Mouse (Mus musculus): ENCODE measurements around the gene Ncan. TPM values are rescaled to one million over a fixed set of nuclear protein-coding genes. Genes with fewer than 3 reads are reported as not detected.

Ncan gene
- polyA plus RNA-seq, 1 experiment: not detected

DNA sequence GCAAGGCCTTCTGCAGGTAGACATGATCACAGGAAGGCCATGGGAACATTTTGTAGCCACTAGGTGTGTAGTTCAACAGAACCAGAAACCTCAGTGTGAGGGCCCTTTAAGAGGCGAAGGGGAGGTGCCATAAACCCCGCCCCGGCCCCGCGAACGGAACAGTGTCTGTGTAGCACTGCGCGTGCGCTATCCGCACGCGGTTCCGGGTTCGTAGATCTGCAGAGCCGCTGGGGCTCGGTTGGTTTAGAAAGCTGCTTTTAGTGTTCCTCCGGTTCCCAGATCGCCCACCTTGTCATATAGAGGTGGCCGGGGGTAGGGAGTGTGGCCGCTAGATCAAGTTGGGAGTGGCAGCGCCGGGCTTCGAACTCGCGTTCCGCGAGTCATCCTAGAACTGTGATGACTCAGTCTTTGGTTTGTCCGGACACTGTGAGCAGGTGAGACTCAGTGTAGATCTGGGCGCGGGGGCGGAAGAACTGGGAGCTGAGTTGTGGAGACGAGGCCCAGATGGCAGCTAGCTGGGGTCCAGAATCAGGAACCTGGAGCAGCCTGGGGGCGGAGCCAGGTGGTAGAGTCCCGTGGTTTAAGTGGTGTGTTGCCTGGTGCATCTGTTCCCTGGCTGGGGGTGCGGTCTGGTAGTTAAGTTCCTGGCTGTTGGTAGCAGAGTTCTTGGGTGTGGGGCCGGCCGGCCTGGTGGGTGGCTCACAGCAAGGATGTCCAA is 10.7 kb upstream of the Ncan start, which contains the start of gene Nr2c2ap:
Nr2c2ap (plus strand) TSS at position 168 of the 718 bp plus-strand sequence.
- Histone ChIP-seq H3K4me3 (replicated peaks) (peak within 1 kb of the TSS; percentile 81), H3K9me3 (ENCODE audit: control insufficient read depth, low read length) (no peaks in the 10 kb centered on the region), H3K36me3 (ENCODE audit: control insufficient read depth) (peaks cover 41% of the 10 kb centered on the region), H3K4me1 (ENCODE audit: control insufficient read depth) (peaks cover 46% of the 10 kb centered on the region), H3K27me3 (ENCODE audit: control insufficient read depth) (no peaks in the 10 kb centered on the region)
- TF ChIP-seq GATA1 (IDR thresholded peaks at IDR 0.05; ENCODE audit: low read length): no peak
- no peak for TF ChIP-seq TAL1 (IDR thresholded peaks at IDR 0.05; ENCODE audit: low read length)

GRCm38 (mm10) chr8:70130066-70130465 is 9.4 kb upstream of the Ncan start:
- TF ChIP-seq TAL1 (IDR thresholded peaks at IDR 0.05; ENCODE audit: low read length): no peak
- TF ChIP-seq GATA1 (IDR thresholded peaks at IDR 0.05; ENCODE audit: low read length): no peak
- H3K4me3 ChIP-seq (replicated peaks): no peak overlapping the region
- H3K27me3 ChIP-seq (ENCODE audit: control insufficient read depth): peaks cover 5% of the 10 kb centered on the region
- no peaks in the 10 kb centered on the region for H3K9me3 ChIP-seq (ENCODE audit: control insufficient read depth, low read length)
- H3K36me3 ChIP-seq (ENCODE audit: control insufficient read depth): peaks cover 28% of the 10 kb centered on the region
- H3K4me1 ChIP-seq (ENCODE audit: control insufficient read depth): peaks cover 39% of the 10 kb centered on the region

GRCm38 (mm10) chr8:70129309-70129952 is 8.8 kb upstream of the Ncan start:
- TF ChIP-seq TAL1 (IDR thresholded peaks at IDR 0.05; ENCODE audit: low read length) (no peak), GATA1 (IDR thresholded peaks at IDR 0.05; ENCODE audit: low read length) (no peak)
- peaks cover 33% of the 10 kb centered on the region for H3K4me1 ChIP-seq (ENCODE audit: control insufficient read depth)
- peaks cover 22% of the 10 kb centered on the region for H3K36me3 ChIP-seq (ENCODE audit: control insufficient read depth)
- H3K27me3 ChIP-seq (ENCODE audit: control insufficient read depth): peaks cover 10% of the 10 kb centered on the region
- H3K4me3 ChIP-seq (replicated peaks): no peak overlapping the region
- no peaks in the 10 kb centered on the region for H3K9me3 ChIP-seq (ENCODE audit: control insufficient read depth, low read length)

DNA sequence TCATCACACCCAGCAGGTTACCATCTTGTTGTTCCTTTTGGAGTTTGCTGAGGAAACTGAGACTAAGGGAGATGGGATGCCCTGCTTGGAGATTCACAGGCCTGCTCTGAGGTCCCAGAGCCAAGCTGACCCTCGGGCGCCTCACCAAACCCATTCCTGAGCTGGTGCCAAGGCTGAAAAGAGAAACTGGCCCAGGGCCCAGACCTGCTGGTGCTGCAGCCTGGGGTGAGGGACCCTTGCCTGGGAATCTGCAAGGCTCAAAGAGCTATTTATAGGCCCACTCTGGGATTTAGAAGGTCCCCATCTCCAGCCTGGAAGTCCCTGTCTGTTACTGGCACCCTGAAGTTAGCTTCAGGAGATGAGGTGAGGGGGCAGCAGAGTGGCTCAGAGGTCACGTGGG is 7.8 kb upstream of the Ncan start:
- Histone ChIP-seq H3K4me3 (replicated peaks) (no peak overlapping the region), H3K27me3 (ENCODE audit: control insufficient read depth) (peaks cover 17% of the 10 kb centered on the region), H3K9me3 (ENCODE audit: control insufficient read depth, low read length) (no peaks in the 10 kb centered on the region), H3K36me3 (ENCODE audit: control insufficient read depth) (peaks cover 12% of the 10 kb centered on the region), H3K4me1 (ENCODE audit: control insufficient read depth) (peaks cover 25% of the 10 kb centered on the region)
- TF ChIP-seq GATA1 (IDR thresholded peaks at IDR 0.05; ENCODE audit: low read length) (no peak), TAL1 (IDR thresholded peaks at IDR 0.05; ENCODE audit: low read length) (no peak)

DNA sequence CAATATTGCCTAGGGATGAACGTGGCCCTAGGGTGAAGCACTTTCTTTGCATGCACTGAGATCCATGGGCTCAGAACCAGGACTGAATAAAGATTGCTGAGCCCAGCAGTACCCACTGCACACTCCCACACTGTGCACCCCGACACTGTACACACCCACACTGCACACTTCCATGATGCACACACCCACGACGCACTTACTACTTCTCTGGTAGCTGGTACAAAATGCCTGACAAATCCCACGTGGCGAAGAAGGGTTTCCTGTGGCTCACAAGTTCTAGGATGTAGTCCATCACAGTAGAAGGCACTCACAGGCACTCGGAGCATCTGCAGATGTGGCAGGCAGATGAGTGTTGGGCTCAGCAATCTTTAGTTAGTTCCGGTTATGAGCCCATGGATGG is 4.3 kb upstream of the Ncan start:
- H3K4me1 ChIP-seq (ENCODE audit: control insufficient read depth): no peaks in the 10 kb centered on the region

DNA sequence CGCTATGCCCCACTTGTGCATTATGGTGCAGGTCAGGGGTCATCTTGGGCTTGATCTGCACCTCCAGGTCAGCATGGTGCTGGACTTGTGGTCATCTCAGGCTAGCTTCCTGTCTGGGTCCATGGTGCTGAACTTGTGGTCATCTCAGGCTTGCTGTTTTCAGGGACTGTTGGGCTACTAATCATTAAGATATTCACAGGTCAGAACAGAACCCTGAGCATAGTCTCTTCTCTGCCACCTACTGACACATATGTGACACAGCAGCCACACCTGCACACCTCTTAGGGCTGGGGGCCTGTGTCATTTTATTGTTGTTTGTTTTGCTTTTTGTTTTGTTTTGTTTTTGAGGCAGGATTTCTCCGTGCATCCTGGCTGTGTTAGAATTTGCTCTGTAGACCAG is 2.2 kb upstream of the Ncan start:
- Histone ChIP-seq H3K9me3 (ENCODE audit: control insufficient read depth, low read length) (no peaks in the 10 kb centered on the region), H3K36me3 (ENCODE audit: control insufficient read depth) (no peaks in the 10 kb centered on the region), H3K4me1 (ENCODE audit: control insufficient read depth) (no peaks in the 10 kb centered on the region), H3K4me3 (replicated peaks) (no peak overlapping the region), H3K27me3 (ENCODE audit: control insufficient read depth) (peaks cover 65% of the 10 kb centered on the region)
- TF ChIP-seq TAL1 (IDR thresholded peaks at IDR 0.05; ENCODE audit: low read length) (no peak), GATA1 (IDR thresholded peaks at IDR 0.05; ENCODE audit: low read length) (no peak)

More for the DNA sequence above, 4.3 kb upstream of the Ncan start:
- Histone ChIP-seq H3K27me3 (ENCODE audit: control insufficient read depth) (peaks cover 43% of the 10 kb centered on the region), H3K36me3 (ENCODE audit: control insufficient read depth) (no peaks in the 10 kb centered on the region), H3K4me3 (replicated peaks) (no peak overlapping the region), H3K9me3 (ENCODE audit: control insufficient read depth, low read length) (no peaks in the 10 kb centered on the region)
- TF ChIP-seq TAL1 (IDR thresholded peaks at IDR 0.05; ENCODE audit: low read length): no peak
- TF ChIP-seq GATA1 (IDR thresholded peaks at IDR 0.05; ENCODE audit: low read length): no peak

- H3K36me3 ChIP-seq (ENCODE audit: control insufficient read depth): no peaks in the 10 kb centered on the region
- H3K4me1 ChIP-seq (ENCODE audit: control insufficient read depth): no peaks in the 10 kb centered on the region
- H3K27me3 ChIP-seq (ENCODE audit: control insufficient read depth): peaks cover 87% of the 10 kb centered on the region
- TF ChIP-seq GATA1 (IDR thresholded peaks at IDR 0.05; ENCODE audit: low read length) (no peak), TAL1 (IDR thresholded peaks at IDR 0.05; ENCODE audit: low read length) (no peak)
- no peak overlapping the region for H3K4me3 ChIP-seq (replicated peaks)
- no peaks in the 10 kb centered on the region for H3K9me3 ChIP-seq (ENCODE audit: control insufficient read depth, low read length)
These were observed 1.7 kb downstream of the Ncan start for GRCm38 (mm10) chr8:70118726-70119700.

GRCm38 (mm10) chr8:70117611-70118010 is 3.1 kb downstream of the Ncan start:
- no peaks in the 10 kb centered on the region for H3K4me1 ChIP-seq (ENCODE audit: control insufficient read depth)
- H3K27me3 ChIP-seq (ENCODE audit: control insufficient read depth): peaks cover 98% of the 10 kb centered on the region
- no peaks in the 10 kb centered on the region for H3K36me3 ChIP-seq (ENCODE audit: control insufficient read depth)
- no peak overlapping the region for H3K4me3 ChIP-seq (replicated peaks)
- H3K9me3 ChIP-seq (ENCODE audit: control insufficient read depth, low read length): no peaks in the 10 kb centered on the region
- TF ChIP-seq TAL1 (IDR thresholded peaks at IDR 0.05; ENCODE audit: low read length) (no peak), GATA1 (IDR thresholded peaks at IDR 0.05; ENCODE audit: low read length) (no peak)

Measured in erythroblast, embryonic 14.5 days (primary cell).